Mouse (Mus musculus) adrenal gland, postnatal 14 days (tissue): Measurements from ENCODE around the gene Snd1. TPM values are rescaled to one million over a fixed set of nuclear protein-coding genes. Genes with fewer than 3 reads are reported as not detected.
A peak's percentile ranks its signal among the peaks of the same experiment; 100 is the strongest.
"Not testable (repeated sequence)": the region's sequence is repeated elsewhere in the genome, so short reads cannot be mapped to it uniquely, and the experiment has no call there.

Source experiments
- DNase-seq: peaks from one replicate; pipeline ENCODE4 v3.0.0; 2021; ENCODE audit warnings: mixed read lengths
- total RNA-seq: library from RNA; stranded (reverse); gene quantifications from 2 replicates; pipeline ENCODE4 v1.2.3, GENCODE M21; 2021

Gene Snd1
- total RNA-seq, 1 experiment from 2014 or later: 121 TPM

DNA sequence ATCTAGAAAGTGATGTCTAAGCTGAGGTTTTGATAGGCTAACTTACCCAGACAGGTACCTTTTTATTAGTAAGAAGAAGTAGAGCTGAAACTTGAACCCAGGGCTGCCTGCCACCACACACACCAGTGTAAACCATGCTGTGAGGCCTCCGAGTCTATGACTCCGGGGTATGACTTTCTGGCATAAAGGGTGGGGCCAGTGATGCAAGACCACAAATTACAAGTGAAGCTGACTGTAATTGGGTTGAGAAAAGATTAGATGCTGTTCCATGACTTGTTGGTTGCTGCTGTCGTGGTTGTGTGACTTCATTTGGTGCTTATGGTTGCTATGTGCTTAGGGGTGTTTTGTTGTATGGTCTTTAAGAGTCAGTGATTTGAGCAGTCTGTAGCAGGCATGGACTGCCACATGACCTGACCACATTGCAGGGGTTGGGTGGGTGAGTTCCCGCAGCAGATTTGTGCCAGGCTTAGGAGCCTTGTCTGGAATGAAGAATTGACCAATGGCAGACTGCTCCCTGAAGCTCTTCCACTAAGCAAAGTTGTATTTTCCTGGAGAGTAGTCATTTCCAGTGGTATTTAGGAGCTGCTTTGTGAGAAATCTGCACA, 7.9 kb downstream of the Snd1 start:
- peak; percentile 11 for DNase-seq

DNA sequence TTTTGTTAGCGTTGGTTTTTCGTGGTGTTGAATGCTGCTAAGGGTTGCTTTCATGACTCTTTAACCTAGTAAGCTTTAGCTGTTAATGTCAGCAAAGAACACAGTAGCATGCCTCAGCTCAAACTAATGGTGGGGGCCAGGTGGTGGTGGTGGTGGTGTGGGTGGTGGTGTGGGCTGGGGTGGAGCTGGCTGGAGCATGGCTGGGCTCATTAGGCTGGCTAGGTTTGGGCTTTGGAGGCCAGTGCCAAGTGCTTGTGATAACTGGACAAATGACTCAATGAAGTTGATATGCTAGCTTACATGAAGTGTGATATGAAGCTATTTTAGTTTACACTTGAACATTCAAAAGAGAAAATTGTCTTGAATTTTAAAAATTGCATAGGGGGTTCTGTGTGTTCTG, 11.1 kb downstream of the Snd1 start:
- no peak for DNase-seq

DNA sequence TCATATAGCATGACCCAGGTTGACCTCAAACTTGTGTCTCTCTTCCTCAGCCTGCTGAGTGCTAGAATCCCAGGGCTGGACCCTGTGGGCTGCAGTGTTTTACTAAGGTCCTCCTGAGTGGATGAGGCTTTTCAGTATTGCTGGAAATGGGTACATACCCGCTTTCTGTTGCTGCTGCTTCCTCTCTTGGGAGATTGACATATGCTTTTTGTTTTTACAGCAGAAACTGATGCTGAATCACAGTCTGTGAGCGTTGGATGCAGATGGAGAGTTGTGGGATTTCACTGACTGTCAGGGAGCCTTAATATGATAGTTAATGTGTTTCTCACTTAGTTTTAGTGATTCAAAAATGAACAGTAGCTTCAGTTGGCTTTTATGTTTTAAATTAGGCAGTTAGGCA, 11.5 kb downstream of the Snd1 start:
- no peak for DNase-seq

- no peak for DNase-seq
These were observed 12.0 kb downstream of the Snd1 start for GRCm38 (mm10) chr6:28486905-28487304.

DNA sequence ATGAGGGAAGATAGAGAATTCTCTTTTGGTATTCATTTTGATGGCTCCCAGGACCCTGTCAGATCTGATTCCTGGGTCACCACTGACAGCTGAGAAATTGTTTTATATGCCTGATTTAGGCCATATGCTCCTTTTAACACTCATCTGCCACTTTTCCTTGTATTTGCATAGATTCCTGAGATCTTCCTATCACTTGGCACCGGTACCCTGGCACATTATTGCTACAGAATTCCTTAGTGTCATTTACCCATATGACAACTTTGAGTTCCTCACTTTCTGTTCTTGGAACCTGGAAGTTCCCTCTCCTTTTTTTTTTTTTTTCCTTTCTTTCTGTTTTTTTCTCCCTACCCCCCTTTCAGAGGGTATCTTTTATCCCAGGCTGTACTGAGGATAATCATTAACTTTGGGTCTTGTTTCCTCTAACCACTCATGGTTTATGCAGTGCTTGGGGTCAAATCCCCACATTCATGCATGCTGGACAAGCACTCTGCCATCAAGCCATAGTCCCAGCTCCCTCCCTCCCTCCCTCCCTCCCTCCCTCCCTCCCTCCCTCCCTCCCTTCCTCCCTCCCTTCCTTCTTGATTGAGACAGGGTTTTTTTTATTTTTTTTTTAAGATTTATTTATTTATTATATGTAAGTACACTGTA, 13.4 kb downstream of the Snd1 start:
- no peak for DNase-seq

DNA sequence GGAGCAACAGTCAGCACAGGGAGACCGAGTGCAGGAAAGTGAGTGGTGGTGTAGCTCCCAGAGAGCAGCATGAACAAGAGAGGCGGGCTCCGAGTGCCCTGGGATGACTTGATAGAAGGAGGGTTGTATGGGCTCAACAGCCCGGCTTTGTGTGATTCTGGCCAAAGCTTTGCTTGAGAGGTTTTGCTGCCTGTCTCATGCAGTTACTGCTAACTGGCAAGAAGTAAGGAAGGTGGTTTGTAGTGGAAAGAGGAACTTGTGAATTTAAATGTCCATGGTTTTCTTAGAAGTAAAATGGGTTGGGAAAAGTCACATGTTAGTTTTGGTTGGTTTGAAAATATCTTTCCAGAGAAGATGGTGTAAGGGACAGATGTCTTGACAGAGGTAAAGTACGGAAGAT, 15.7 kb downstream of the Snd1 start:
- DNase-seq: no peak

DNA sequence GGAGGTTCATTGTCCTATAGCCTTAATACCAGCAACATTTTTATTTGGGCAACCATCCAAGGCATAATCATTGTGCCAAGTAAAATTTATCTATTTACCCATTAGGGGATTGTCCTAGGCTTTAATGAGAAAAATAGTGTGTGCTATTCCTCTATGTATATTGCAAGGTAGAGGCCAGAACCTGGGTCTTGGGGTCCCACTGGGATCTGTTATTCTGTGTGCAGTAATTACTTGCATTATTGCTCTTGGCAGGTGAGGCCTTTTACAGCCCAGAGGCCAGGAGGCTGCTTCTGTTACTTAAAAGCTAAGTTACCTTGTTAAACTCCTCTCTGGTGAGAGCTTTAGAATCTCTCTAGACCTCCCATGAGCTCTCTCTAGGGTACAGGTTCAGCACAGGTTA, 16.3 kb downstream of the Snd1 start:
- DNase-seq: no peak

- peak; percentile 37 for DNase-seq
These were observed 22.9 kb downstream of the Snd1 start for GRCm38 (mm10) chr6:28497837-28498236.

DNA sequence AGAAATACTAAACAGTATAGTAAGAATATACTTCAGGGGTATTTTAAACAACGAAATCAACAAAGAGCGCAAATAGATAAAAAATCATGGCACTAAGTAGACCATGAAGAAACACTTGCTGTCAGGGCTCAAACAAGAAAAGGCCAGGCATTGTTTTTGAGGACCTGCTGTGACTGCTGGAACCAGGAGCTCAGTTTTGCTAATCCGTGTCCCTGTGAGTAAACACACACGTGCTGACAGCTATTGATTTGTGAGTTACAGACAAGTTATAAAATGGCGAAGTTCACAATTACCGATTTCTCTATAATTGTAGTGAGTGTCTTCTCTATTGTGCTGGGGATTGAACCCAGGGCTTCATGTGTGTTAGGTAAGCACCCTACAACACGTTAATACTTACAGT, 27.6 kb downstream of the Snd1 start:
- DNase-seq: no peak

GRCm38 (mm10) chr6:28503148-28503547, 28.2 kb downstream of the Snd1 start:
- no peak for DNase-seq

DNA sequence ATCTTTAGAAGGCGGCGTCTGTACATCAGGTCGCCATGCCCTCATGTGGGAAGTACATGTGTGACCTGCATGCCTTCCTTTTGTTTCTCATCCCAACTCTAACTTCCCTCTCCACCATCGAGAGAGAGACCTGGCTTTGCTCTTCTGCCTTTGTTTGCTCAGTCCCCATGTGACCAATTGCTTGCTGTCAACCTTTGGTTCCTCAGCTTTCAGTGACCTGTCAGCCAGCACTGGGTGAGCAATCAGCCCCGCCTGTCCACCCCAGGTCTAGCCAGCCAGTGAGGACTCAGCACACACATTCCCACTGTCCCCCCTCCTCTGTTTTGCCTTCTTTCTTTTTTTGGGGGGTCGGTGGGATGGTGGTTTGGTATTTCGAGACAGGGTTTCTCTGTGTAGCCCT, 29.7 kb downstream of the Snd1 start:
- no peak for DNase-seq

GRCm38 (mm10) chr6:28507759-28508158, 32.8 kb downstream of the Snd1 start:
- DNase-seq: no peak

DNA sequence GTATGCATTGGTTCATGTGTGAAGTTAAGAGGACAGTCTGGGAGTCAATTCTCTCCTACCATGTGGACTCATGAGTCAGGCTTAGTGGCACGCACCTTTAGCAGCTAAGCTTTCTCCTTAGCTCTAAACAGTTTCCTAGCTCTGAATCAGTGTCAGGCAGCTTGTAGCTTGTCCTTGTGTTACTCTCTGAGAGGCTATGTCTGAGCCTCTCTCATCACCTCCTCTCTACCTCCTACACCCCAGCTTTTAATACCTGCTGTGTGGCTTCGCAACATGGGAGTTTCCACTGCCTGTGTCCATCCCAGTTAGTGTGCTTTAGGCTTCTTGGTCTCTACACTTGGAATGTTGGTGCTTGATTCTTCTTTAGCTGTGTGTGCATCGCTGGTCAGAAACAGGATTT, 39.3 kb downstream of the Snd1 start:
- DNase-seq: no peak

DNA sequence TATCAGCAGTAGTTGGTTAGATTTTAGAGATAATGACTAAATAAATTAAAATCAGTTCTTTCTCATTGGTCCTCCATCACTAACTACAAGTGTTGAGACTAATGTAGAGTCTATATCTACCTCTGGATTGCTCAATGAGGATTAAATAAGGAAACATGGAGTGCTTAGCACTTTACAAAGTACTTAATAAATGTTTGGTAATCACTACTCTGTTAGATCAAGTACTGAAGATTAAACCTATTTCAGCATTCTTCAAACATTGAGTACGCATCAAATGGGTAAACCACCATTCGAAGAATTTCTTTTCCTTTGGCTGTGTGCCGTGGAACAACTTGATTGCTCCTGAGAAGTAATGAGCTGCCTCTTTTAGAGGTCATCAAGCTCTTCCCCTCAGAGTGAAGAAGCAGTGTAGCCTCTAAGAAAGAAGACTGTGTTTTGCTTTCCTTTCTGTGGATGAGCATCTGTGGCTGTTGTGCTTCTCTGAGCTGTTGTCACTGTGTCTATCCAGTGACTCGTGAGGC, 40.0 kb downstream of the Snd1 start:
- no peak for DNase-seq

DNA sequence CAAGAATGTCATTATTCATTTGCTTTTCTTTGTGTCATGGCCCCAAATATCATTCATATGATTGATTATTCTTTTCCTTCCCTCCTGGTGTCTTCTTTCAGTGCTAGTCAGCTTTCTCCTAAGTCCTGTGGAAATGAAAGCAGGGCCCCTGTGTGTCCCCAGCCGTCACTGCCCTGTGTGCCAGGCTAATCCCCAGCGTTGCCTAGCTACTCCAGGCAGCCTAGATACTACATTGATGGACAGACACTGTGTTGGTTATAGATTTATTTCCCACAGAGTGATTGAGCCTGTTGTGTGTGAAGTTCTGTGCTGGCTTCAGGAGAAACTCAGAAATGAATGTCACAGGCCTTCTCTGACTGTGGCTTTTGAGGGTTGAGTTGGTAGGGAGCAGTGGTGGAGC, 41.7 kb downstream of the Snd1 start:
- no peak for DNase-seq

DNA sequence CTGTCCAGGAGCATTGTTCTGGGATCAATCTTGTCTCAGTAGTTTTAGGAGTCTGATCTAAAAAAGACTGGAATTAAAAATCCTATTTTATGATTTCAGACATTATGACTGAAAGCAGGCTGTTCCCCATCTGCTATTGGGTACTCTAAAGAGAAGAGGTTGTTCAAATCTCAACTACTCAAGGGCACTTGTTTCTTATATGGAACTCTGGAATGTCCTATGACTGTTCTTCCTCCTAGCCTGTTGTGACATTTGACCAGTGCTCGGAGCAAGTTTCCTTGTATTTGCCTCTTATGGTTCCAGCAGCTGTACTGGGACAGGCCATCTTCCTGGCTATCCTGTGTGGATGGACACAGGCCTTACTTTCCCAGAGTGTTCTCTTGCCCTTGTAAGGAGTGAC, 42.1 kb downstream of the Snd1 start:
- no peak for DNase-seq

DNA sequence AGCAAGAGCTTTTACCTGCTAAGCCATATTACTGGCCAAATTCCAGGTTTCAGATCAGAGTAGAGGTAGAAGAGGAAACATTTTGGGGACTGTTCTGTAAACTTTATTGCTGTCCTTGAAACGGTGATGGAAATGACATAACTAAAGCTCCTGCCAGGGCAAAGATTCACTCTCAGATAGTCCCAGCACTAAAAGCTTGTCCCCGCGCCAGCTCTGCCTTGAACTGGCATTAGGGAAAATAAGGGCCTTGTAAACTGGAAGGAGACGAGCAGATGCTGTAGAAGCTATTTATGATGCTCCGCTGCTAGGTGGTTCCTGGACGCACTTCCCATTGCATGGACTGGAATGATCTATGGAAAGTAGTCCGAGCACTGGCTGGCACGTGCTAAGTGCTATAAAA, 44.5 kb downstream of the Snd1 start:
- DNase-seq: peak; percentile 51

DNA sequence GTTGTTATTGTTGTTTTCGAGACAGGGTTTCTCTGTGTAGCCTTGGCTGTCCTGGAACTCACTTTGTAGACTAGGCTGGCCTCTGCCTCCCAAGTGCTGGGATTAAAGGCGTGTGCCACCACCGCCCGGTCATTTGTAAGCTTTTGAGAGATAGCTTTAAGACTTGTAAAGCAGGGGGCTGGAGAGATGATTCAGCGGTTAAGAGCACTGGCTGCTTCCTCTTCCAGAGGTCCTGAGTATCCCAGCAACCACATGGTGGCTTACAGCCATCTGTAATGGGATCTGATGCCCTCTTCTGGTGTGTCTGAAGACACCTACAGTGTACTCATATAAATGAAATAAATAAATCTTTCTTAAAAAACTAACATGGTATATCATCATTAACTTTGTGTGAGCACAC, 45.8 kb downstream of the Snd1 start:
- DNase-seq: not testable (repeated sequence)

DNA sequence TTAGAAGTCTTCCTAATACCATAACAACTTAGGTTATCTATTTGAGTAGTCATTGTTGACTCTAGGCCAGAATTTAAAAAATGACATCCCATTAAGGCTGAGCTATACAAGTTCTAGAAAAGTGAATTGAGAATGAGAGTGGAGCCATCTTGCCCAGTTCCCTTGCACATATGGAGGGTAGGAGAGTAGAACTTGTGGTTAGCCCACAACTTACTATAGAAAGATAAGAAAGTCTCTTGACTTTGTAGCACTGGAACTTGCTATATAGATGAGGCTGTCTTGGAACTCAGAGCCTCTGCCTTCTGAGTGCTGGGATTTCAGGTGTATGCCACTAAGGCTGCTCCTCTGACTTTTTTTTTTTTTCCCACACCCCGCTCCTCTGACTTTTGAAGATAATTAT, 46.5 kb downstream of the Snd1 start:
- DNase-seq: no peak

- DNase-seq: no peak
These were observed 50.6 kb downstream of the Snd1 start for GRCm38 (mm10) chr6:28525589-28525988.

DNA sequence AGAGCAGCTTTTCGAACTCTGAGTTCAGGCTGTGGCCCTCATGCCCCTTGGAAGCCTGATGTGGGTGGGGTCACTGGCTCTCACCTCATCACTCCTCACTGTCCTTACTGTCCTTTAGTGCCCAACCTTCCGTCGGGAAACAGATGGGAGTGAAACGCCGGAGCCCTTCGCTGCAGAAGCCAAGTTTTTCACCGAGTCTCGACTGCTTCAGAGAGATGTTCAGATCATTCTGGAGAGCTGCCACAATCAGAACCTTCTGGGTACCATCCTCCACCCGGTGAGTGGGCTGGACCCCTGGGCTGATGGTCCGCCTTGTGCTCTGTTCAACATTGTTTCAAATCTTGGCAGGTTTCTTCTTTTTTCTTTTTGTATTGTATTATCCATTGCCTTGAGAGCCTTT, 52.5 kb downstream of the Snd1 start:
- DNase-seq: no peak

GRCm38 (mm10) chr6:28528208-28528607, 53.3 kb downstream of the Snd1 start:
- DNase-seq: no peak

GRCm38 (mm10) chr6:28536464-28536863, 61.5 kb downstream of the Snd1 start:
- no peak for DNase-seq

- DNase-seq: no peak
These were observed 63.0 kb downstream of the Snd1 start for GRCm38 (mm10) chr6:28537851-28538527.
